Mouse (Mus musculus) CH12.LX (cell line): ENCODE measurements around the gene Gm17655. TPM values are rescaled to one million over a fixed set of nuclear protein-coding genes. Genes with fewer than 3 reads are reported as not detected.

ENCODE experiments used
- DNase-seq: peaks from one replicate; pipeline ENCODE4 v3.0.0-alpha.2; 2013; ENCODE audit errors: extremely low read depth
- H3K27ac ChIP-seq: 2 replicates; pipeline ENCODE4 v1.5.1; 2012; ENCODE audit warnings: low read depth, mild to moderate bottlenecking, control low read depth, moderate library complexity; ENCODE audit not compliant: insufficient read depth
- H3K27me3 ChIP-seq: replicated peaks from 2 replicates; pipeline ENCODE3; 2012; ENCODE audit warnings: inconsistent platforms
- H3K36me3 ChIP-seq, 2 experiments: replicated peaks in 1 of 2; 2 replicates each; pipeline versions ENCODE3 to v1.6.1; 2012; ENCODE audit warnings: inconsistent platforms in 1 of 2, low read length in 1 of 2, mild to moderate bottlenecking in 1 of 2, mixed read lengths in 1 of 2, moderate library complexity in 1 of 2; ENCODE audit not compliant: control insufficient read depth in 1 of 2, insufficient read depth in 1 of 2
- H3K4me1 ChIP-seq, 2 experiments: 2 replicates each; pipeline ENCODE4 v1.6.1; 2012; ENCODE audit warnings: inconsistent platforms in 1 of 2, moderate library complexity in 1 of 2; ENCODE audit not compliant: insufficient read depth in 2 of 2, control insufficient read depth in 1 of 2
- H3K4me2 ChIP-seq: 2 replicates; pipeline ENCODE4 v1.6.1; 2012; ENCODE audit warnings: low read depth, mild to moderate bottlenecking, control low read depth; ENCODE audit not compliant: poor library complexity, insufficient read depth, severe bottlenecking
- H3K4me3 ChIP-seq, 3 experiments: fragments of 150-350 bp in 1 of 3; sonication (generic) in 1 of 3; replicated peaks in 1 of 3; 2 replicates each; pipeline versions ENCODE3 to v1.5.1; 2011 to 2012; ENCODE audit warnings: low read depth in 2 of 3, low read length in 2 of 3, mild to moderate bottlenecking in 2 of 3, moderate library complexity in 2 of 3, control low read depth in 1 of 3, improper control_type of control experiment in 1 of 3, inconsistent platforms in 1 of 3, mixed read lengths in 1 of 3; ENCODE audit not compliant: poor library complexity in 1 of 3
- H3K79me2 ChIP-seq: replicated peaks from 2 replicates; pipeline ENCODE4 v1.6.1; 2012; ENCODE audit warnings: mild to moderate bottlenecking, moderate library complexity; ENCODE audit not compliant: control insufficient read depth, poor library complexity, insufficient read depth, severe bottlenecking; ENCODE audit errors: extremely low read depth
- H3K9ac ChIP-seq: 2 replicates; pipeline ENCODE4 v1.6.1; 2012; ENCODE audit warnings: low read depth, mild to moderate bottlenecking, control low read depth, moderate library complexity; ENCODE audit not compliant: insufficient read depth
- H3K9me3 ChIP-seq: replicated peaks from 2 replicates; pipeline ENCODE3; 2012; ENCODE audit warnings: low read length, inconsistent platforms, mixed read lengths
- CHD2 ChIP-seq: IDR thresholded peaks from 2 replicates; pipeline ENCODE4 v1.6.1; 2011; ENCODE audit warnings: low read length, improper control_type of control experiment
- CTCF ChIP-seq, 2 experiments: IDR thresholded peaks in 1 of 2; conservative IDR thresholded peaks in 1 of 2; 2 replicates each; pipeline ENCODE4 v1.5.1; 2011 to 2012; ENCODE audit warnings: low read depth in 2 of 2, low read length in 2 of 2, improper control_type of control experiment in 1 of 2, inconsistent platforms in 1 of 2, mild to moderate bottlenecking in 1 of 2, moderate library complexity in 1 of 2
- E2F4 ChIP-seq: IDR thresholded peaks from 2 replicates; pipeline ENCODE4 v1.6.1; 2011; ENCODE audit warnings: low read depth, low read length, improper control_type of control experiment; ENCODE audit not compliant: insufficient replicate concordance
- ELF1 ChIP-seq: IDR thresholded peaks from 2 replicates; pipeline ENCODE4 v1.6.1; 2014; ENCODE audit warnings: low read depth, mild to moderate bottlenecking, inconsistent platforms, low read length, improper control_type of control experiment
- EP300 ChIP-seq: IDR thresholded peaks from 2 replicates; pipeline ENCODE4 v1.6.1; 2011; ENCODE audit warnings: low read length, improper control_type of control experiment
- ETS1 ChIP-seq: conservative IDR thresholded peaks from 2 replicates; pipeline ENCODE4 v1.6.1; 2012; ENCODE audit warnings: low read depth, mild to moderate bottlenecking, inconsistent platforms, low read length, improper control_type of control experiment, moderate library complexity
- GABPA ChIP-seq: IDR thresholded peaks from 2 replicates; pipeline ENCODE4 v1.6.1; 2012; ENCODE audit warnings: low read depth, low read length, improper control_type of control experiment, inconsistent platforms; ENCODE audit not compliant: insufficient replicate concordance
- HCFC1 ChIP-seq: IDR thresholded peaks from 2 replicates; pipeline ENCODE4 v1.6.1; 2012; ENCODE audit warnings: low read depth, mild to moderate bottlenecking, inconsistent platforms, low read length, improper control_type of control experiment
- IRF4 ChIP-seq: IDR thresholded peaks from 2 replicates; pipeline ENCODE4 v1.6.1; 2014; ENCODE audit warnings: low read depth, mild to moderate bottlenecking, inconsistent platforms, low read length, improper control_type of control experiment
- JUN ChIP-seq: IDR thresholded peaks from 2 replicates; pipeline ENCODE4 v1.6.1; 2011; ENCODE audit warnings: low read depth, mild to moderate bottlenecking, low read length, improper control_type of control experiment, moderate library complexity; ENCODE audit not compliant: insufficient read depth
- JUND ChIP-seq: conservative IDR thresholded peaks from 2 replicates; pipeline ENCODE4 v1.6.1; 2011; ENCODE audit warnings: low read depth, low read length, improper control_type of control experiment
- MAFK ChIP-seq: IDR thresholded peaks from 2 replicates; pipeline ENCODE4 v1.6.1; 2011; ENCODE audit warnings: low read length, improper control_type of control experiment; ENCODE audit not compliant: insufficient replicate concordance
- MAZ ChIP-seq: IDR thresholded peaks from 2 replicates; pipeline ENCODE4 v1.6.1; 2012; ENCODE audit warnings: low read depth, mild to moderate bottlenecking, inconsistent platforms, low read length, improper control_type of control experiment, moderate library complexity
- MEF2A ChIP-seq: IDR thresholded peaks from 2 replicates; pipeline ENCODE4 v1.6.1; 2014; ENCODE audit warnings: low read depth, mild to moderate bottlenecking, inconsistent platforms, low read length, improper control_type of control experiment, borderline replicate concordance
- MXI1 ChIP-seq: IDR thresholded peaks from 2 replicates; pipeline ENCODE4 v1.6.1; 2011; ENCODE audit warnings: mild to moderate bottlenecking, low read depth, low read length, improper control_type of control experiment
- MYC ChIP-seq: IDR thresholded peaks from 2 replicates; pipeline ENCODE4 v1.6.1; 2011; ENCODE audit warnings: low read depth, mild to moderate bottlenecking, improper control_type of control experiment, low read length
- NRF1 ChIP-seq: IDR thresholded peaks from 2 replicates; pipeline ENCODE4 v1.6.1; 2014; ENCODE audit warnings: low read depth, mild to moderate bottlenecking, inconsistent platforms, low read length, improper control_type of control experiment, moderate library complexity
- PAX5 ChIP-seq: IDR thresholded peaks from 2 replicates; pipeline ENCODE4 v1.6.1; 2012; ENCODE audit warnings: low read length, inconsistent platforms, mixed read lengths
- SMC3 ChIP-seq: IDR thresholded peaks from 2 replicates; pipeline ENCODE4 v1.6.1; 2011; ENCODE audit warnings: low read depth, low read length, improper control_type of control experiment
- TBP ChIP-seq: conservative IDR thresholded peaks from 2 replicates; pipeline ENCODE4 v1.6.1; 2011; ENCODE audit warnings: low read depth, low read length, improper control_type of control experiment
- TCF12 ChIP-seq: IDR thresholded peaks from 2 replicates; pipeline ENCODE4 v1.6.1; 2014; ENCODE audit warnings: low read depth, mild to moderate bottlenecking, inconsistent platforms, low read length, improper control_type of control experiment
- UBTF ChIP-seq: IDR thresholded peaks from 2 replicates; pipeline ENCODE4 v1.6.1; 2012; ENCODE audit warnings: low read depth, mild to moderate bottlenecking, inconsistent platforms, low read length, improper control_type of control experiment, moderate library complexity
- USF1 ChIP-seq: IDR thresholded peaks from 2 replicates; pipeline ENCODE4 v1.6.1; 2014; ENCODE audit warnings: low read depth, mild to moderate bottlenecking, inconsistent platforms, low read length, improper control_type of control experiment
- ZC3H11A ChIP-seq: IDR thresholded peaks from 2 replicates; pipeline ENCODE4 v1.6.1; 2012; ENCODE audit warnings: low read depth, mild to moderate bottlenecking, inconsistent platforms, low read length, improper control_type of control experiment
- ZKSCAN1 ChIP-seq: IDR thresholded peaks from 2 replicates; pipeline ENCODE4 v1.6.1; 2012; ENCODE audit warnings: low read depth, inconsistent platforms, low read length, improper control_type of control experiment, borderline replicate concordance
- dilution Hi-C: fragments of 300-500 bp; cut with MboI; formaldehyde crosslinking; loops from 2 replicates; pipeline ENCODE4 v1.14.3; 2020; ENCODE audit warnings: low sequenced_read_pairs; ENCODE audit not compliant: extremely low pct_unique_long_range_greater_than_20kb, extremely low pct_ligation_motif_present
- in situ Hi-C: fragments of 300-500 bp; cut with MboI; formaldehyde crosslinking; loops from 3 replicates; pipeline ENCODE4 v1.14.3; 2019; ENCODE audit warnings: low sequenced_read_pairs, low pct_ligation_motif_present, low pct_unique_long_range_greater_than_20kb, mixed read lengths
- polyA plus RNA-seq: library from polyadenylated mRNA; unstranded; fragments of >175 nt; gene quantifications from 2 replicates; pipeline ENCODE4 v1.2.1, GENCODE M21; 2012; ENCODE audit warnings: low read depth; ENCODE audit not compliant: insufficient read length
- total RNA-seq, 2 experiments: library from RNA; depleted of rRNA; stranded (reverse); fragments of 300-350 nt in 1 of 2; fragments of >200 nt in 1 of 2; gene quantifications; 2 replicates each; pipeline ENCODE4 v1.2.3; 2012 to 2014

Gm17655 gene
- total and polyA plus RNA-seq, 3 experiments: 2.3 to 4.7 (median 2.6) TPM

- in situ Hi-C loops: no loop called here
- no peaks in the 10 kb centered on the region for H3K79me2 ChIP-seq
- peaks cover 7 to 10% of the 10 kb centered on the region in 2 experiments; a peak in 3 of 4 replicates for H3K4me1 ChIP-seq
- H3K9me3 ChIP-seq: peaks cover 10% of the 10 kb centered on the region
- dilution Hi-C loops: no loop called here
- H3K36me3 ChIP-seq: peaks cover 29 to 34% of the 10 kb centered on the region in 2 experiments
- no peaks in the 10 kb centered on the region for H3K27me3 ChIP-seq
- no peak for TF ChIP-seq SMC3
- no peak for TF ChIP-seq USF1
- TF ChIP-seq UBTF: no peak
- no peak for TF ChIP-seq ZKSCAN1
- no peak for TF ChIP-seq PAX5
- no peak for TF ChIP-seq MAZ
- no peak for TF ChIP-seq JUN
- no peak for TF ChIP-seq MXI1
- no peak for TF ChIP-seq EP300
- no peak for TF ChIP-seq CHD2
- no peak for TF ChIP-seq ZC3H11A
- TF ChIP-seq CTCF (conservative IDR thresholded peaks at IDR 0.05 in 1 of 2, IDR thresholded peaks at IDR 0.05 in 1 of 2; ENCODE audit: low read depth in 2 of 2, low read length in 2 of 2): no peak
- no peak for TF ChIP-seq E2F4
- TF ChIP-seq TBP: no peak
- no peak for TF ChIP-seq MAFK
- TF ChIP-seq NRF1: no peak
- no peak for TF ChIP-seq IRF4
- TF ChIP-seq ELF1: no peak
- TF ChIP-seq, all 38 proteins: peak for 0
- no peak within 1 kb of the TSS for H3K9ac ChIP-seq
- no peak for DNase-seq
- H3K4me3 ChIP-seq: no peak within 1 kb of the TSS
- no peak within 1 kb of the TSS for H3K27ac ChIP-seq
- H3K4me2 ChIP-seq: no peak within 1 kb of the TSS
Measured at GRCm38 (mm10) chr5:110099656-110100580, 27.6 kb upstream of the Gm17655 start, which contains the start of gene Plcxd1. TSS of gene Plcxd1 (plus strand) at chr5:110099969.

GRCm38 (mm10) chr5:110098991-110099477 is 26.7 kb upstream of the Gm17655 start:
- in situ Hi-C loops (no loop called here), dilution Hi-C loops (no loop called here)
- Histone ChIP-seq H3K9me3 (peaks cover 10% of the 10 kb centered on the region), H3K9ac (no peak overlapping the region), H3K36me3 (peaks cover 20 to 25% of the 10 kb centered on the region in 2 experiments), H3K79me2 (no peaks in the 10 kb centered on the region), H3K27me3 (no peaks in the 10 kb centered on the region), H3K27ac (no peak overlapping the region), H3K4me3 (no peak overlapping the region), H3K4me2 (no peak overlapping the region), H3K4me1 (peaks cover 7 to 11% of the 10 kb centered on the region in 2 experiments; a peak in 3 of 4 replicates)
- TF ChIP-seq HCFC1: no peak
- no peak for TF ChIP-seq JUND
- no peak for TF ChIP-seq MEF2A
- no peak for TF ChIP-seq MXI1
- no peak for TF ChIP-seq E2F4
- no peak for TF ChIP-seq NRF1
- TF ChIP-seq TCF12: no peak
- TF ChIP-seq ZKSCAN1: no peak
- TF ChIP-seq ETS1: no peak
- TF ChIP-seq GABPA: no peak
- TF ChIP-seq IRF4: no peak
- no peak for TF ChIP-seq CTCF (conservative IDR thresholded peaks at IDR 0.05 in 1 of 2, IDR thresholded peaks at IDR 0.05 in 1 of 2; ENCODE audit: low read depth in 2 of 2, low read length in 2 of 2)
- no peak for TF ChIP-seq MYC
- no peak for TF ChIP-seq SMC3
- no peak for TF ChIP-seq UBTF
- no peak for TF ChIP-seq TBP
- no peak for TF ChIP-seq MAFK
- TF ChIP-seq MAZ: no peak
- DNase-seq: no peak
